Mouse (Mus musculus) spleen, postnatal 4 days (tissue): ENCODE measurements around the gene Nup62.

Source experiments
- DNase-seq, 2 experiments: peaks; one replicate each; pipeline ENCODE4 v3.0.0; 2022; ENCODE audit warnings: low spot score in 2 of 2

Nup62 gene

GRCm38 (mm10) chr7:44815721-44816469, at the start of gene Nup62, which contains the start of gene Il4i1:
TSS of gene Nup62 (plus strand) at chr7:44816088.
TSS of gene Il4i1 (plus strand) at chr7:44816387.
- peak; percentile 97 to 100 for DNase-seq

GRCm38 (mm10) chr7:44768129-44768528, 47.8 kb upstream of the Nup62 start:
- peak; percentile 67 to 71 for DNase-seq

- DNase-seq = peak; percentile 58 to 81
These were observed 45.8 kb upstream of the Nup62 start for GRCm38 (mm10) chr7:44770046-44770578.

- peak in 1 of 2 experiments; percentile 28 for DNase-seq
These were observed 43.2 kb upstream of the Nup62 start for GRCm38 (mm10) chr7:44772591-44773204.

GRCm38 (mm10) chr7:44776849-44777498, 38.9 kb upstream of the Nup62 start:
- DNase-seq = peak; percentile 6 to 53

- DNase-seq = peak; percentile 3 to 29
These were observed 35.8 kb upstream of the Nup62 start for GRCm38 (mm10) chr7:44780101-44780500.

- DNase-seq = peak; percentile 9 to 56
These were observed 26.4 kb upstream of the Nup62 start for GRCm38 (mm10) chr7:44789531-44789930.

- DNase-seq = peak; percentile 6 to 49
These were observed 25.8 kb upstream of the Nup62 start for GRCm38 (mm10) chr7:44790066-44790465.

GRCm38 (mm10) chr7:44792781-44793180, 23.1 kb upstream of the Nup62 start:
- DNase-seq = peak in 1 of 2 experiments; percentile 22

- peak; percentile 2 to 11 for DNase-seq
These were observed 7.0 kb upstream of the Nup62 start for GRCm38 (mm10) chr7:44808927-44809326.

- peak; percentile 5 to 32 for DNase-seq
These were observed 6.4 kb upstream of the Nup62 start for GRCm38 (mm10) chr7:44809466-44809865.

GRCm38 (mm10) chr7:44810365-44810764, 5.5 kb upstream of the Nup62 start:
- DNase-seq = peak; percentile 4 to 38

GRCm38 (mm10) chr7:44810819-44811557, 4.9 kb upstream of the Nup62 start:
- DNase-seq = peak; percentile 6 to 41

GRCm38 (mm10) chr7:44812651-44813325, 3.1 kb upstream of the Nup62 start:
- DNase-seq = peak; percentile 10 to 60

- peak; percentile 7 to 47 for DNase-seq
These were observed 1.9 kb upstream of the Nup62 start for GRCm38 (mm10) chr7:44813985-44814384.

- DNase-seq = peak; percentile 10 to 58
These were observed 1.5 kb upstream of the Nup62 start for GRCm38 (mm10) chr7:44814423-44814822.

- peak; percentile 17 to 68 for DNase-seq
These were observed 835 bp upstream of the Nup62 start for GRCm38 (mm10) chr7:44814952-44815553.

- DNase-seq = no peak
These were observed 658 bp downstream of the Nup62 start, which contains the start of gene Atf5 for GRCm38 (mm10) chr7:44816470-44817021. TSS of gene Atf5 (minus strand) at chr7:44816658.

- DNase-seq = no peak
These were observed 1.6 kb downstream of the Nup62 start for GRCm38 (mm10) chr7:44817441-44817840.

- peak; percentile 10 to 52 for DNase-seq
These were observed 2.3 kb downstream of the Nup62 start for GRCm38 (mm10) chr7:44818164-44818563.
